Mouse (Mus musculus) liver, adult 2 months (tissue): ENCODE measurements at regions not wholly inside any gene's neighbourhood (a gene's known extent, or its start where the extent isn't known, plus 50 kb on each side); places are given as distances from the start of the nearest gene placed in this dataset.

Source experiments
- DNase-seq: peaks from one replicate; pipeline ENCODE4 v3.0.0-alpha.2; 2011; ENCODE audit warnings: low read depth, low spot score; ENCODE audit errors: extremely low read depth
- H3K27ac ChIP-seq: fragments of 200-500 bp; replicated peaks from 2 replicates; pipeline ENCODE4 v1.5.1; 2012; ENCODE audit warnings: low read depth, mild to moderate bottlenecking, control low read depth, inconsistent platforms, low read length; ENCODE audit not compliant: insufficient read depth
- H3K27me3 ChIP-seq: fragments of 200-500 bp; 2 replicates; pipeline ENCODE4 v1.6.1; 2012; ENCODE audit warnings: mild to moderate bottlenecking, moderate library complexity, low read length, inconsistent platforms; ENCODE audit not compliant: control insufficient read depth, insufficient read depth
- H3K36me3 ChIP-seq: fragments of 200-500 bp; 2 replicates; pipeline ENCODE4 v1.6.1; 2012; ENCODE audit warnings: low read length, inconsistent platforms; ENCODE audit not compliant: control insufficient read depth, insufficient read depth
- H3K4me1 ChIP-seq: fragments of 200-500 bp; 2 replicates; pipeline ENCODE4 v1.6.1; 2011; ENCODE audit warnings: low read length; ENCODE audit not compliant: control insufficient read depth, insufficient read depth
- H3K4me3 ChIP-seq: fragments of 200-500 bp; 2 replicates; pipeline ENCODE4 v1.5.1; 2011; ENCODE audit warnings: low read depth, mild to moderate bottlenecking, control low read depth, low read length, moderate library complexity; ENCODE audit not compliant: insufficient read depth
- H3K79me2 ChIP-seq: fragments of 200-500 bp; 2 replicates; pipeline ENCODE4 v1.6.1; 2012; ENCODE audit warnings: inconsistent platforms, mild to moderate bottlenecking, low read length, moderate library complexity; ENCODE audit not compliant: control insufficient read depth, insufficient read depth
- H3K9ac ChIP-seq: fragments of 200-500 bp; 2 replicates; pipeline ENCODE4 v1.6.1; 2012; ENCODE audit warnings: low read depth, mild to moderate bottlenecking, control low read depth, inconsistent platforms, low read length
- CTCF ChIP-seq: fragments of 200-500 bp; IDR thresholded peaks from 2 replicates; pipeline ENCODE4 v1.5.1; 2011; ENCODE audit warnings: low read depth, low read length, control low read depth
- POLR2A ChIP-seq: fragments of 200-500 bp; IDR thresholded peaks from 2 replicates; pipeline ENCODE4 v1.6.1; 2011; ENCODE audit warnings: low read length, control low read depth; ENCODE audit not compliant: insufficient read depth; ENCODE audit errors: extremely low read depth
- WGBS: fragments of 180-500 bp; shearing (Covaris S2); methylation state at CpG from one replicate; pipeline ENCODE4 v1.1.7; 2018; 5-methylcytosine and 5-hydroxymethylcytosine counted together

DNA sequence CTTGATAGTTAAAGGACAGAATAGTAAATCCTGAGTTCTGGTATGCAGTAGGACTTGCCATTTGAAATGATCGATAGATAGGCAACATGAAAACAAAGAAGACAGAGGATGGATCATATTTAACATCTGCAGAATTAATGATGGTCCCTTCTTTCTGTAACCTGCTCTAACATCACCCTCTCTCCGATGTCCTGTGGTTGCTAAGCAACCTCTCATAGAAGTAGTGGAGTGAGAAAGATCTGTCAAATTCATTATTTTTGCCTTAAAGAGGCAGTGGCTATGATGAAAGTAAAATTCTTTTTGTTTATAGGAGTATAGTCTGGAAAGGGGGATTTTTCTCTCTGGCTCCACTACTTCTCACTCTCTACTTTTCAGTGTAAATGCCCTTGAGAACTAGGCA is 1209.5 kb downstream of the Sorcs3 start:
- Histone ChIP-seq H3K27ac (no peak overlapping the region), H3K79me2 (no peaks in the 10 kb centered on the region), H3K36me3 (no peaks in the 10 kb centered on the region), H3K4me3 (no peak overlapping the region), H3K4me1 (no peaks in the 10 kb centered on the region), H3K27me3 (no peaks in the 10 kb centered on the region), H3K9ac (no peak overlapping the region)
- TF ChIP-seq CTCF (no peak), POLR2A (no peak)
- no peak for DNase-seq
- 82% methylated on average over 2 of the region's 2 CpGs for WGBS

DNA sequence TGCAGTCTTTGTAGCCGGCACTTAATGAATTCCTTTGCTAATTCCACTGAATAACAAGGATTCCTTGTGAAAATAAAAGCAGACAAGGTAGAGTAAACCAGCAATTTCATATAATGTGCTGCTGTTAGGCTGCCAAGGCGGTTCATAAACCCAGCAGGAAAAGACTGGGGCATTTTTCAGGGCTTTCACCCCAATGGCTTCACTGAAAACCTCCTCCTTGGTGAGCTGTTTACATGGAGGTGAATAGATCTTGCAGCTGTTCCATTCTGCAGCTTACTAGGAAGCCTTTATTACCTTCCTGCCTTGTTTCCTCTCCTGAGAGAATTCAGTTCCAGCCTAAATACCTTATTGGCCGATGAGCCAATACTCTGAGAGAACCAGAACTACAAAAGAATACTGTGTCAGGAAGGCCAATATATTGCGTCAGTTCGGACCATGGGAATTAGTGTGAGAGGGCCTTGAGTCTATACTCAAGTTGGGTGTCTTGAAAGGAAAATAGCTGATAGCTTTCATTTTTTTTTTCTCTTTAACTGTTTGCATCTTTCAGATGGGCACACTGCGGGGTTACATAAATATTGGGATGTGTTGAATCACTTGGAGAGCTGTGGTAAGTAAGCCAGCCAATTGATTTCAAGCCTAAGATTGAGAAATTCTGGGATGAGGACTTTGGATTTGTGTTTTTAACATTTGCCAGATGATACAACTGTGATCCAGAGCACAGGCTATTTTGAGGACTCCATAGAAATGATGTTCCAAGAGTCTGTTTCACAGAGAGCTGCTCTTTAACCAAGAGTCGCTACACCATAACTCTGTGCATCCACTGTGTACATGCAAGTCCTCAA is 1217.5 kb downstream of the Sorcs3 start:
- H3K9ac ChIP-seq, result no peak overlapping the region
- H3K36me3 ChIP-seq, result no peaks in the 10 kb centered on the region
- whole genome bisulfite sequencing, result 32% methylated on average over 7 of the region's 7 CpGs
- peak overlapping the region; percentile 56 for H3K27ac ChIP-seq
- H3K4me3 ChIP-seq, result no peak overlapping the region
- DNase-seq, result peak; percentile 99
- peaks cover 5% of the 10 kb centered on the region for H3K4me1 ChIP-seq
- no peaks in the 10 kb centered on the region for H3K79me2 ChIP-seq
- TF ChIP-seq CTCF (no peak), POLR2A (no peak)
- no peaks in the 10 kb centered on the region for H3K27me3 ChIP-seq
